Mouse (Mus musculus): ENCODE measurements around the gene Ppm1d. TPM values are rescaled to one million over a fixed set of nuclear protein-coding genes. Genes with fewer than 3 reads are reported as not detected.

The Ppm1d gene
- polyA plus RNA-seq (2015; fragmentation: Nextera tagmentation; extraction: Ambion mirVana): 14.5 and 17.8 TPM in 2 replicates

DNA sequence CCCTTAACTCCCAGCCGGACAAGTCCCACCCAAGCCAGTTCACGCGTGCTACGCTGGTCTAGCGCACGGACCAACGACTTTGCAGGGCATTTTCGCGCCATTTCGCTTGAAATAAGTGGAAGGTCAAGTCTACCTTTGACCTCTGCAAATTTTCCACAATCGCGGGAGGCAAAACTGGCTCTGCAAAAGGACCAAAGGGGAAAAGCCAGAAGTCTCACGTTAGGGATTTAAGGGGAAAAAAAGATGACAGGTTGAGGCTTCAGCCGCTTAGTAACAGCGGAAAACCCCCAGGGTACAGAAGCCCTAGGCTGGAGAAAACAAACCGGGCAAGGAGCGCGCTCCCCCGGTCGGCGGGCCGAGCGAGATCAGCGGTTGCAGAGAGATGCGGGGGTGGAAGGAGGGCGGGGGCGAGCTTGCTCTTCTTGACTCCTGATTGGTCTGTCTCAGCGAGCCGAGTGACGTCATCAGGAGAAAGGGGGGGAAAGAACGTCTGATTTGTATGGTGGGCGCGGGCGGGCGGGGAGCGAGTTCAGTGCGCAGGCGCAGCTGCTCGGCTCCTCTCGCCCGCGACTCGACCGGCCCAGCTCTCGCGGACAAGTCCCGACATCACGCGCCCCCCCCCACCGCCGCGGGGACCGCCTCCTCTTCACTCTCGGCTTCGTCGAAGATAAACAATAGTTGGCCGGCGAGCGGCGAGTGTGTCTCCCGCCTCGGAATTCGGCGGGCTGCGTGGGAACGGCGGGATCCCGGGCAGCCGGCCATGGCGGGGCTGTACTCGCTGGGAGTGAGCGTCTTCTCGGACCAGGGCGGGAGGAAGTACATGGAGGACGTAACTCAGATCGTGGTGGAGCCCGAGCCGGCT is at the start of gene Ppm1d:
TSS of gene Ppm1d (plus strand) at position 532 of the 862 bp plus-strand sequence.
- ATAC-seq (ENCODE audit: low FRiP score, low TSS enrichment): peak; percentile 94
- H3K9ac ChIP-seq (replicated peaks; ENCODE audit: low read length): peak within 1 kb of the TSS; percentile 93
- WGBS: under 1% methylated on average over 78 of the region's 78 CpGs
- peak within 1 kb of the TSS; percentile 89 for H3K4me2 ChIP-seq (replicated peaks; ENCODE audit: low read depth, low read length)
- peaks cover 22% of the 10 kb centered on the region for H3K4me1 ChIP-seq (ENCODE audit: insufficient read depth, low read length)
- peak within 1 kb of the TSS; percentile 96 for H3K4me3 ChIP-seq (ENCODE audit: low read length)
- H3K9me3 ChIP-seq (ENCODE audit: low read length): no peaks in the 10 kb centered on the region
- H3K27ac ChIP-seq (ENCODE audit: low read length): peak within 1 kb of the TSS; percentile 94
- peaks cover 4% of the 10 kb centered on the region; the same call in 1 of the 2 replicates for H3K36me3 ChIP-seq (ENCODE audit: insufficient read depth, low read length)
- H3K27me3 ChIP-seq (ENCODE audit: insufficient read depth, low read length): no peaks in the 10 kb centered on the region

DNA sequence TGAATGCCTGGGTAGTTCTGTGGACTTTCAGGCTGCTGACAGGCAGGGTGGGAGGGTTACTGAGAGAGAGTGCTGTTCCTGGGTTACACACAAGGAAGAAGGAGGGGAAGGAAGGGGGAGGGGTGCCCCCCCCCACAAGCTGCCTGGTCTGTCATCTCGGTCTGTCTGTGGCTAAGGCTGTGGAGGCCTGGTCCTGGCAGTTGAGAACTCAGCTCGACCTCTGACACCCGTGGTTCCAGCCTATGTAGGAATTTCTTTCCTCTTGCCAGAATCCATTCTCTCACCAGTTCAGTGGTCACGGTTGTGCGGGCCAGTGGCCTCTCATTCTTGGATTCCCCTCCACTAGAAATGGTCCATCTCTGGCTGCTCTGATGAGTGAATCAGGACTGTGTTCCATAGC is 46.4 kb upstream of the Ppm1d start:
- H3K9me3 ChIP-seq (ENCODE audit: low read length): no peaks in the 10 kb centered on the region
- H3K4me1 ChIP-seq (ENCODE audit: insufficient read depth, low read length): peaks cover 4% of the 10 kb centered on the region; the same call in 1 of the 2 replicates
- H3K4me3 ChIP-seq (ENCODE audit: low read length): no peak overlapping the region
- peak overlapping the region; percentile 30; the same call in 1 of the 2 replicates for H3K27ac ChIP-seq (ENCODE audit: low read length)
- no peak overlapping the region for H3K9ac ChIP-seq (replicated peaks; ENCODE audit: low read length)
- peak; percentile 63 for ATAC-seq (ENCODE audit: low FRiP score, low TSS enrichment)
- WGBS: 37% methylated on average over 5 of the region's 5 CpGs
- H3K36me3 ChIP-seq (ENCODE audit: insufficient read depth, low read length): no peaks in the 10 kb centered on the region
- no peaks in the 10 kb centered on the region for H3K27me3 ChIP-seq (ENCODE audit: insufficient read depth, low read length)
- no peak overlapping the region for H3K4me2 ChIP-seq (replicated peaks; ENCODE audit: low read depth, low read length)

DNA sequence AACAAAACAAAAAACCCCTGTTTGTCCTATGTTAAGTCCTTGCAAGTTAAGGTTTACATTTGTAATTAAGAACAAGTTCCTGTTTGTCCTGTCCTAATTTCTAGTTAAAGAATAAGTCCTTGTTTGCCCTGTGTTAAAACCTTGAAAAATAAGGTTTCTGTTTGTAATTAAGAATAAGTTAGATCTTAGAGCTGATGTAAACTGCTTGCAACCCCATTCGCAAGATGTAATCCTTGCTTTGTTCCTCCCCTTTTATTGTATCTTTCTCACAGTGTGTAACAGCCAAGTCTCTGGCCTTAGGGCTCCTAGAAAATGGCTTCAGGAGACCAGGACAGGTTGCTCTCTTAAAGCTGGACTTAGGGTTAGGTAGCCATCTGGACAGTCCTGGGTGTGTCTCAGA is 43.7 kb upstream of the Ppm1d start:
- Histone ChIP-seq H3K4me3 (ENCODE audit: low read length) (no peak overlapping the region), H3K4me1 (ENCODE audit: insufficient read depth, low read length) (peaks cover 11% of the 10 kb centered on the region), H3K4me2 (replicated peaks; ENCODE audit: low read depth, low read length) (no peak overlapping the region), H3K9me3 (ENCODE audit: low read length) (no peaks in the 10 kb centered on the region), H3K9ac (replicated peaks; ENCODE audit: low read length) (no peak overlapping the region), H3K27ac (ENCODE audit: low read length) (no peak overlapping the region), H3K27me3 (ENCODE audit: insufficient read depth, low read length) (no peaks in the 10 kb centered on the region), H3K36me3 (ENCODE audit: insufficient read depth, low read length) (no peaks in the 10 kb centered on the region)
- WGBS: 80% methylated on average over 1 of the region's 1 CpGs
- ATAC-seq (ENCODE audit: low FRiP score, low TSS enrichment): no peak

DNA sequence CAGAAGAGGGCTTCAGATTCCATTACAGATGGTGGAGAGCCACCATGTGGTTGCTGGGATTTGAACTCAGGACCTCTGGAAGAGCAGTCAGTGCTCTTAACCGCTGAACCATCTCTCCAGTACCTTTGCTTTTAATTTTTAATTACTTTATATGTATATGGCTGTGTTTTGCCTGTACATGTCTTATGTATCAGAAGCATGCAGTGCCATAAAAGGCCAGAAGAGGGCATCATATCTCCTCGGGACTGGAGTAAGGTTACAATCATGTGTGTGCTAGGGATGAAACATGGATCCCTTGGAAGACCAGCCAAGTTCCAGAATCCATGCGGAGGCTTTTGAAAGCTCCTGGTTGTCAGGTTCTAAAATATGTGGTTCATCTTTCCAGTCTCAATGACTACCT is 40.4 kb upstream of the Ppm1d start:
- Histone ChIP-seq H3K4me2 (replicated peaks; ENCODE audit: low read depth, low read length) (no peak overlapping the region), H3K4me1 (ENCODE audit: insufficient read depth, low read length) (peaks cover 7% of the 10 kb centered on the region; the same call in 1 of the 2 replicates), H3K27ac (ENCODE audit: low read length) (no peak overlapping the region), H3K36me3 (ENCODE audit: insufficient read depth, low read length) (no peaks in the 10 kb centered on the region), H3K4me3 (ENCODE audit: low read length) (no peak overlapping the region), H3K27me3 (ENCODE audit: insufficient read depth, low read length) (no peaks in the 10 kb centered on the region), H3K9me3 (ENCODE audit: low read length) (no peaks in the 10 kb centered on the region), H3K9ac (replicated peaks; ENCODE audit: low read length) (no peak overlapping the region)
- ATAC-seq (ENCODE audit: low FRiP score, low TSS enrichment): no peak
- 58% methylated on average over 3 of the region's 3 CpGs for WGBS

DNA sequence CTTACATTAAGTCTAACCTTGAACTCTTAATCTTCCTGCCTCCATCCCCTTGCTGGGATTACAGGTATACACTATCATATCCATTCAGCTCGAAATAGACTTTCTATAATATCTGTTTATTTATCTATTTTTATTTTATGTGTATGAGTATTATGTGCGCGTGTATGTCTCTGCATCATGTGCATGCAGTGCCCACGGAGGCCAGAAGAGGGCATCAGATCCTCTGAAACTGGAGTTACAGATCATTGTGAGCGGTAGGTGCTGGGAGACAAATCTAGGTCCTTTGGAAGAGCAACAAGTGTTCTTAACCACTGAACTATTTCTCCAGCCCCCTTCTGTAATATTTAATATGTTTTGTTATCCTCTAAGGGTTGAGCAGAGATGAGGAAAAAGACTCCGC is 37.7 kb upstream of the Ppm1d start:
- no peak for ATAC-seq (ENCODE audit: low FRiP score, low TSS enrichment)
- Histone ChIP-seq H3K27ac (ENCODE audit: low read length) (no peak overlapping the region), H3K27me3 (ENCODE audit: insufficient read depth, low read length) (no peaks in the 10 kb centered on the region), H3K9ac (replicated peaks; ENCODE audit: low read length) (no peak overlapping the region), H3K4me3 (ENCODE audit: low read length) (no peak overlapping the region), H3K36me3 (ENCODE audit: insufficient read depth, low read length) (no peaks in the 10 kb centered on the region), H3K9me3 (ENCODE audit: low read length) (no peaks in the 10 kb centered on the region), H3K4me2 (replicated peaks; ENCODE audit: low read depth, low read length) (no peak overlapping the region), H3K4me1 (ENCODE audit: insufficient read depth, low read length) (peaks cover 7% of the 10 kb centered on the region; the same call in 1 of the 2 replicates)
- 75% methylated on average over 6 of the region's 6 CpGs for WGBS

DNA sequence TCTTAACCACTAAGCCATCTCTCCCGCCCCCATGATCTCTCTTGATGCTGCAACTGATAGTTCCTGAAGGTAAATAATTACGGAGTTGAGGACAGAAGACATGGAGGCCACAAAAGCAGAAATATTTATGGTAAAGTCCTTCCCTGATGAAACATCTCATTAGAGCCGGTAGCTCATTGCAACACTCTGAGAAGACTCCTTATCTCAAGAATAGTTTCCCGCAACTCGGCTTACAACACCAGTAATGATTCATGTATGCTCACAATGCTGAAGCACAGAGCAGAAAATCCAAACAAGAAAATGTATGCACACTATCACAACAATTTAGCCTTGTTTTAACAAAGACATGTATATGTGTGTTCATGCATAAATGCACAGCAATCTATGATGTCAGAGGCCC is 35.9 kb upstream of the Ppm1d start:
- no peak overlapping the region for H3K27ac ChIP-seq (ENCODE audit: low read length)
- H3K4me3 ChIP-seq (ENCODE audit: low read length): no peak overlapping the region
- H3K36me3 ChIP-seq (ENCODE audit: insufficient read depth, low read length): no peaks in the 10 kb centered on the region
- 83% methylated on average over 5 of the region's 5 CpGs for WGBS
- H3K9ac ChIP-seq (replicated peaks; ENCODE audit: low read length): no peak overlapping the region
- H3K9me3 ChIP-seq (ENCODE audit: low read length): no peaks in the 10 kb centered on the region
- no peaks in the 10 kb centered on the region for H3K27me3 ChIP-seq (ENCODE audit: insufficient read depth, low read length)
- H3K4me2 ChIP-seq (replicated peaks; ENCODE audit: low read depth, low read length): no peak overlapping the region
- peaks cover 7% of the 10 kb centered on the region; the same call in 1 of the 2 replicates for H3K4me1 ChIP-seq (ENCODE audit: insufficient read depth, low read length)
- no peak for ATAC-seq (ENCODE audit: low FRiP score, low TSS enrichment)

DNA sequence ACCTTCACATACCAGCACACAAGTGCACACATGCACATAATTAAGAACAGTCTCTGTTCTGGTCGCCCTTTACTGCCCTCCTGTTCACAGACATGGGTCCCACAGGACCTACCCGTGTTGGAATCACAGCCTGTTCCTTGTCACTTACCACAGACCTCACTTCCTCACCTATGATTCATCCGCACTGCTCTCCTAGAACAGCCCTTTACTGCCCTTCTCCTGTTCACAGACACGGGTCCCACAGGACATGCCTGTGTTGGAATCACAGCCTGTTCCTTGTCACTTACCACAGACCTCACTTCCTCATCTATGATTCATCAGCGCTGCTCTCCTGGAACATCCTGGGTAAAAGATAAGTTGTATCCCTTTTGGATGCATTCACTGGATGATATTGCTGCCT is 33.4 kb upstream of the Ppm1d start:
- no peak overlapping the region for H3K27ac ChIP-seq (ENCODE audit: low read length)
- H3K36me3 ChIP-seq (ENCODE audit: insufficient read depth, low read length): no peaks in the 10 kb centered on the region
- ATAC-seq (ENCODE audit: low FRiP score, low TSS enrichment): no peak
- no peak overlapping the region for H3K4me2 ChIP-seq (replicated peaks; ENCODE audit: low read depth, low read length)
- H3K9me3 ChIP-seq (ENCODE audit: low read length): no peaks in the 10 kb centered on the region
- no peak overlapping the region for H3K9ac ChIP-seq (replicated peaks; ENCODE audit: low read length)
- H3K4me1 ChIP-seq (ENCODE audit: insufficient read depth, low read length): no peaks in the 10 kb centered on the region
- WGBS: 62% methylated on average over 5 of the region's 5 CpGs
- H3K4me3 ChIP-seq (ENCODE audit: low read length): no peak overlapping the region
- H3K27me3 ChIP-seq (ENCODE audit: insufficient read depth, low read length): no peaks in the 10 kb centered on the region

DNA sequence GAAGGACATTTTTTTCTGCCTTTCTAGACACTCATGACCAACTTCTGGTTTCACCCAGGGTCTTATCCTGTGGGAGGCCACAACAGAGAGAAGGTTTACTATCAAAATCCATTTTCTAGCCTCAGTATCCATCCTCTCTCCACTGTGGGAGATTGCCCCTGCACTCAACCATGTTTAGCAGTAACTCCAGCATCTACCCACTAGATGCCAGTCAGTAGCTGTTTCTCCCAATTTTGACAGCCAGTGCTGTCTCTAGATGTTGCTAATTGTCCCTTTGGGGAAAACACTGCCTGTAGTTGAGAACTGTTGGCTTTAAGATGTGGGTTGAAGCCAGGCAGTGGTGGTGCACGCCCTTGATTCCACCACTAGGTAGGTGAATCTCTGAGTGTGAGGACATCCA is 32.9 kb upstream of the Ppm1d start:
- H3K4me1 ChIP-seq (ENCODE audit: insufficient read depth, low read length): no peaks in the 10 kb centered on the region
- no peak overlapping the region for H3K4me2 ChIP-seq (replicated peaks; ENCODE audit: low read depth, low read length)
- H3K36me3 ChIP-seq (ENCODE audit: insufficient read depth, low read length): no peaks in the 10 kb centered on the region
- H3K27me3 ChIP-seq (ENCODE audit: insufficient read depth, low read length): no peaks in the 10 kb centered on the region
- WGBS: 88% methylated on average over 1 of the region's 1 CpGs
- no peak overlapping the region for H3K4me3 ChIP-seq (ENCODE audit: low read length)
- no peak overlapping the region for H3K27ac ChIP-seq (ENCODE audit: low read length)
- no peak overlapping the region for H3K9ac ChIP-seq (replicated peaks; ENCODE audit: low read length)
- ATAC-seq (ENCODE audit: low FRiP score, low TSS enrichment): no peak
- H3K9me3 ChIP-seq (ENCODE audit: low read length): no peaks in the 10 kb centered on the region

DNA sequence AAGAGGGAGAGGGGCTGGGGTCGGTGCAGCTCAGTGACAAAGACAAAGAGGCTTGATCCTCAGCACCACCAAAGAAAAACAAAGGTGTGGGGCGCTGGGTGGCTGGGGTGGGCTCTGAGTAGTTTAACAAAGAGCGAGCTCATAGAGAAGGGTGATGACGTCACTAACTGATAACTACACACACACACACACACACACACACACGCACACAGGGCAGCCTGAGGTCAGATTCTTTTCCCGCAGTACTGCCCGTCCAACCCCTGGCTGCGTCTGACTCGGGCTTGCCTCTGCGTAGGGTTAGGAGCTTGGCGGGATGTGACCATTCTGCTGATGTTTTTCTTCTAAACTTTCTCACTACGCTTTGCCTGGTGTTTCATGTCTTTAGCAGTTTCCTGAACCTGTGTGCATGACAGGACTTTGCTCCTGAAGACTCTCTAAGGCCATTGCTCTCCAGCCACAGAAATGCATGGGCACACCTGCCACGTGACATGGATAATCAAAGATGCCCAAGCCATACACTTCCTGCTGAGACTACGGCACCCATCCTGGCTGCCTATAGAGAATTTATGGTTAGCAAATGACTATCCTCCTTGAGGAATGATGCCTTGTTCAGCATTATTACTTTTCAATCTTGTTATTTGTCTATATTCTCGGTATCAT is 29.7 kb upstream of the Ppm1d start:
- Histone ChIP-seq H3K9me3 (ENCODE audit: low read length) (no peaks in the 10 kb centered on the region), H3K4me1 (ENCODE audit: insufficient read depth, low read length) (no peaks in the 10 kb centered on the region), H3K4me2 (replicated peaks; ENCODE audit: low read depth, low read length) (no peak overlapping the region), H3K36me3 (ENCODE audit: insufficient read depth, low read length) (no peaks in the 10 kb centered on the region), H3K27ac (ENCODE audit: low read length) (no peak overlapping the region), H3K4me3 (ENCODE audit: low read length) (no peak overlapping the region), H3K9ac (replicated peaks; ENCODE audit: low read length) (no peak overlapping the region), H3K27me3 (ENCODE audit: insufficient read depth, low read length) (no peaks in the 10 kb centered on the region)
- no peak for ATAC-seq (ENCODE audit: low FRiP score, low TSS enrichment)
- 54% methylated on average over 15 of the region's 15 CpGs for WGBS

DNA sequence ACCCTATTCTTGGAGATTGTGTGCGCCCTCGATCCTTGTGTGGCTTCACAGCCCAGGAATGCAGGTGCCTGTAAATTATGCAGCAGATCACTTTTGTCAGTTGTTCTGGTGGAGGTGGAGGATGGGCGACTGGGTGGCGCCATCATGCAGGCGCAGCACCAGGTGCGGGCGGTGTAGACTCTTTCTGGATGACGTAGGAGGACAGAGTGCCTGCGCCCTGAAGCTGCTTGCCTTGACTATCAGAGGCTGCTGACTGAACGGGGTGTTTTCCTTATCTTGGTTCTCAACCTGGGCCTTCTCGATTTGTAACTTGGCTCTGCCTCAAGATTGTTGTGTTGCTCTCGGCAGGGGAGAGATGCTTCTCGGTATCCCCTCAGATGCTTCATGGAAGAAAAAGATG is 13.1 kb upstream of the Ppm1d start:
- Histone ChIP-seq H3K27me3 (ENCODE audit: insufficient read depth, low read length) (no peaks in the 10 kb centered on the region), H3K4me2 (replicated peaks; ENCODE audit: low read depth, low read length) (no peak overlapping the region), H3K36me3 (ENCODE audit: insufficient read depth, low read length) (no peaks in the 10 kb centered on the region), H3K9ac (replicated peaks; ENCODE audit: low read length) (no peak overlapping the region), H3K9me3 (ENCODE audit: low read length) (peaks cover under 1% of the 10 kb centered on the region; the same call in 1 of the 2 replicates), H3K4me3 (ENCODE audit: low read length) (no peak overlapping the region), H3K27ac (ENCODE audit: low read length) (no peak overlapping the region), H3K4me1 (ENCODE audit: insufficient read depth, low read length) (no peaks in the 10 kb centered on the region)
- WGBS: 77% methylated on average over 13 of the region's 13 CpGs
- ATAC-seq (ENCODE audit: low FRiP score, low TSS enrichment): no peak

All from kidney, embryonic 16.5 days (tissue).